Mouse (Mus musculus) liver, postnatal 0 days (tissue): ENCODE results near the gene Dnah11.

Experiments
- CTCF ChIP-seq: sonication (generic); IDR thresholded peaks from 2 replicates; pipeline ENCODE4 v1.5.1; 2016; ENCODE audit warnings: antibody characterized with exemption, low read depth
- EP300 ChIP-seq: IDR thresholded peaks from 2 replicates; pipeline ENCODE4 v1.6.1; 2016; ENCODE audit warnings: antibody characterized with exemption, low read depth, mild to moderate bottlenecking

GRCm38 (mm10) chr12:118220062-118220461 lies 21.2 kb upstream of the Dnah11 start:
- no peak for TF ChIP-seq CTCF
- no peak for TF ChIP-seq EP300
